Mouse (Mus musculus): ENCODE data around the gene Tspan18.

Tspan18 gene

DNA sequence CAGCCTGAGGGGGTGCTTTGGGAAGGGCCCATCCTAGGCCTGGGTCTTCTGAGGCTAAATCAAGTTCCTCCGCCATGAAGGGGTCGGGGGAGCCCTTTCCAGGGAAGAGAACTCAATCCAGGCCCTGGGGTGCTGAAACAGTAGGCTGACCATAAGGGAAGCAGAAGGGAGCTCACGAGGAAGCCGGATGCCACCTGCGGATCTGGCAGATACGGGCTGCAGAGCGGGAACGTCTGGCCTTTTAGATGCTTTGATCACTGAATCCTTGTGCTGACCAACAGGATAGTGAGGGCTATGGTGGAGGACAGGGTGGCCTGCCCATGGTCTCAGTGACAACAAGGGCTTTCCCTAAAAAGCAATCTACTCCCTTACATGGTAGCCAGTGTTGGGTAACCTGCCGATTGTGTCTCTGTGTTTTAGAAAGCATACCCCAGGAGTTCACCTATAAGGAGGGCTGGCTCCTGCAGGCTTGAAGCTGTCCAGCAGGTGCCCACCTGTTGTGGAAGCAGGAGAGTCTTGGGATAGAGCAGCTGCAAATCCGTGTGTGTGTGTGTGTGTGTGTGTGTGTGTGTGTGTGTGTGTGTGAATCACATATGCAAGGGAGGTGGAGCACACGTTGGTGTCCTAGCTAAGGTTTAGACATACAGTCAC is 90.7 kb downstream of the Tspan18 start:
- Histone ChIP-seq H3K27me3 (ENCODE audit: insufficient read depth, low read length) (peaks cover 17% of the 10 kb centered on the region), H3K36me3 (ENCODE audit: insufficient read depth, low read length) (no peaks in the 10 kb centered on the region), H3K4me1 (replicated peaks; ENCODE audit: low read depth, low read length) (no peaks in the 10 kb centered on the region), H3K4me3 (replicated peaks; ENCODE audit: low read length) (no peak overlapping the region), H3K9me3 (ENCODE audit: low read length) (no peaks in the 10 kb centered on the region)
- TF ChIP-seq NANOG (IDR thresholded peaks at IDR 0.05; ENCODE audit: borderline replicate concordance, low read length): no peak
- TF ChIP-seq POU5F1 (IDR thresholded peaks at IDR 0.05; ENCODE audit: borderline replicate concordance, low read length): no peak
- no peak for TF ChIP-seq CTCF (conservative IDR thresholded peaks at IDR 0.05; ENCODE audit: low read length)

GRCm38 (mm10) chr2:93242166-93242565 is 92.1 kb downstream of the Tspan18 start:
- TF ChIP-seq NANOG (IDR thresholded peaks at IDR 0.05; ENCODE audit: borderline replicate concordance, low read length) (no peak), POU5F1 (IDR thresholded peaks at IDR 0.05; ENCODE audit: borderline replicate concordance, low read length) (no peak), CTCF (conservative IDR thresholded peaks at IDR 0.05; ENCODE audit: low read length) (no peak)
- H3K27me3 ChIP-seq (ENCODE audit: insufficient read depth, low read length): peaks cover 27% of the 10 kb centered on the region
- no peaks in the 10 kb centered on the region for H3K9me3 ChIP-seq (ENCODE audit: low read length)

GRCm38 (mm10) chr2:93238864-93239263 is 95.4 kb downstream of the Tspan18 start:
- Histone ChIP-seq H3K9me3 (ENCODE audit: low read length) (peaks cover 10% of the 10 kb centered on the region), H3K4me3 (replicated peaks; ENCODE audit: low read length) (no peak overlapping the region), H3K36me3 (ENCODE audit: insufficient read depth, low read length) (no peaks in the 10 kb centered on the region), H3K4me1 (replicated peaks; ENCODE audit: low read depth, low read length) (no peaks in the 10 kb centered on the region), H3K27me3 (ENCODE audit: insufficient read depth, low read length) (peaks cover 31% of the 10 kb centered on the region)
- TF ChIP-seq NANOG (IDR thresholded peaks at IDR 0.05; ENCODE audit: borderline replicate concordance, low read length) (no peak), POU5F1 (IDR thresholded peaks at IDR 0.05; ENCODE audit: borderline replicate concordance, low read length) (no peak), CTCF (conservative IDR thresholded peaks at IDR 0.05; ENCODE audit: low read length) (no peak)

More at GRCm38 (mm10) chr2:93242166-93242565, 92.1 kb downstream of the Tspan18 start:
- H3K36me3 ChIP-seq (ENCODE audit: insufficient read depth, low read length): no peaks in the 10 kb centered on the region
- H3K4me1 ChIP-seq (replicated peaks; ENCODE audit: low read depth, low read length): no peaks in the 10 kb centered on the region
- no peak overlapping the region for H3K4me3 ChIP-seq (replicated peaks; ENCODE audit: low read length)

- Histone ChIP-seq H3K4me1 (replicated peaks; ENCODE audit: low read depth, low read length) (no peaks in the 10 kb centered on the region), H3K27me3 (ENCODE audit: insufficient read depth, low read length) (peaks cover 41% of the 10 kb centered on the region), H3K4me3 (replicated peaks; ENCODE audit: low read length) (no peak overlapping the region), H3K9me3 (ENCODE audit: low read length) (peaks cover 10% of the 10 kb centered on the region), H3K36me3 (ENCODE audit: insufficient read depth, low read length) (no peaks in the 10 kb centered on the region)
- no peak for TF ChIP-seq POU5F1 (IDR thresholded peaks at IDR 0.05; ENCODE audit: borderline replicate concordance, low read length)
- no peak for TF ChIP-seq NANOG (IDR thresholded peaks at IDR 0.05; ENCODE audit: borderline replicate concordance, low read length)
- TF ChIP-seq CTCF (conservative IDR thresholded peaks at IDR 0.05; ENCODE audit: low read length): no peak
These were observed 97.2 kb downstream of the Tspan18 start for GRCm38 (mm10) chr2:93237055-93237454.

DNA sequence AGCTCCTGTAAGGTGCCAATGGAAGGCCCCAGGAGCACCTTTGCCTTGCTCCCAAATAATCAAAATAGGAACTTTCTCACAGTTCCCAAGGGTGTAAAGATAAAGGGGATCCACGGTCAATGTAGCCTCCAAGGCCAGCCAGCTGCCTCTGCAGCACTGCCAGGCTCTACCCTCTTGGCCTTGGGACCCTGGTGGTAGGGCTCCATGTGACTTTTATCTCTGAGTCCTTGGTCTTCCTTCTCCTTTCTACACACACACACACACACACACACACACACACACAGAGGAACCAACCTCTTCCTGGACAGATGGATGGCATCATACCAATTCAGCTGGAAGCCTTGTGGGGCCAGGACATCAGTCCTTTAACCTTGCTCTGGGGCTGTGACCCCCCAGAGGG is 102.2 kb downstream of the Tspan18 start:
- Histone ChIP-seq H3K27me3 (ENCODE audit: insufficient read depth, low read length) (peaks cover 47% of the 10 kb centered on the region), H3K9me3 (ENCODE audit: low read length) (peaks cover 10% of the 10 kb centered on the region), H3K4me3 (replicated peaks; ENCODE audit: low read length) (no peak overlapping the region), H3K36me3 (ENCODE audit: insufficient read depth, low read length) (no peaks in the 10 kb centered on the region), H3K4me1 (replicated peaks; ENCODE audit: low read depth, low read length) (peaks cover 6% of the 10 kb centered on the region; the same call in 1 of the 2 replicates)
- TF ChIP-seq CTCF (conservative IDR thresholded peaks at IDR 0.05; ENCODE audit: low read length): no peak
- TF ChIP-seq POU5F1 (IDR thresholded peaks at IDR 0.05; ENCODE audit: borderline replicate concordance, low read length): no peak
- TF ChIP-seq NANOG (IDR thresholded peaks at IDR 0.05; ENCODE audit: borderline replicate concordance, low read length): no peak

GRCm38 (mm10) chr2:93228480-93228824 is 105.9 kb downstream of the Tspan18 start:
- peaks cover 9% of the 10 kb centered on the region; the same call in 1 of the 2 replicates for H3K4me1 ChIP-seq (replicated peaks; ENCODE audit: low read depth, low read length)
- H3K36me3 ChIP-seq (ENCODE audit: insufficient read depth, low read length): no peaks in the 10 kb centered on the region
- no peak for TF ChIP-seq CTCF (conservative IDR thresholded peaks at IDR 0.05; ENCODE audit: low read length)
- TF ChIP-seq NANOG (IDR thresholded peaks at IDR 0.05; ENCODE audit: borderline replicate concordance, low read length): no peak
- TF ChIP-seq POU5F1 (IDR thresholded peaks at IDR 0.05; ENCODE audit: borderline replicate concordance, low read length): no peak
- H3K27me3 ChIP-seq (ENCODE audit: insufficient read depth, low read length): peaks cover 49% of the 10 kb centered on the region
- H3K4me3 ChIP-seq (replicated peaks; ENCODE audit: low read length): no peak overlapping the region
- no peaks in the 10 kb centered on the region for H3K9me3 ChIP-seq (ENCODE audit: low read length)

DNA sequence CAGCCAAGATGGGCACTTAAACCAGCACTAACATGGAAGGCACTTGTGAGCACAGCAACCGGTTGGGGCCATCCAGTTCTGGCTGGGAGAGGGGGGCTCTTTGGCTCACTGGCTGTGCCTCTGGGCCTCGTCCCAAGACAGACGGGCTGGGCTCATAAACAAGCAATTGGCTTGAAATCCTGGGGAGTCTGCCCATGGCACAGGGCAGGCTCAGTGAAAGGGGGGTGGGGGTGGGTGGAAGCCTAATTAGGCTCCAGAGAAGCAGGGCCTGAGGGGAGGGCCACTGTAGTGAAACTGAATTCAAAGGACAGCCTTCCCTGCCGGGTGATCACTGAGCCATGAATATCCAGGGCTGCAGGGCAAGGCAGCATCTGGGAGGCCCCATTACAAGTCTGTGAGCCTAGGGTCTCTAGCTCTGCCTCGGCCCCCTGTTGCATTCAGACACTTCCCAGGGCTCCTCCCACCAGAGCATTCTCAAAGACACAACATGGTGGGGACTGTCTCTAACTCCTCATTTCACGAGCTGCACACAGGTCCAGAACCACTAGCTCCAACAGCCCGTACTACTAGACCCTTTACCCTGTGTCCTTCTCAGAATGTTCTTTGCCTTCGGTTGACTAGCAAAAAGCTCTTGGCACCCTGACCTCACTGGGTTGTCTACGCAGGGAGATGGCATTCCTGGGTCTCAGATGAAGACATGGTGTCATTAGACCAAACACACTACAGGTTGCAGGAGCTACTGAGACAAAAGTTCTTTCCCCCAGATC is 106.4 kb downstream of the Tspan18 start:
- Histone ChIP-seq H3K27me3 (ENCODE audit: insufficient read depth, low read length) (peaks cover 43% of the 10 kb centered on the region), H3K4me1 (replicated peaks; ENCODE audit: low read depth, low read length) (peaks cover 9% of the 10 kb centered on the region; the same call in 1 of the 2 replicates), H3K4me3 (replicated peaks; ENCODE audit: low read length) (no peak overlapping the region), H3K9me3 (ENCODE audit: low read length) (no peaks in the 10 kb centered on the region), H3K36me3 (ENCODE audit: insufficient read depth, low read length) (no peaks in the 10 kb centered on the region)
- TF ChIP-seq NANOG (IDR thresholded peaks at IDR 0.05; ENCODE audit: borderline replicate concordance, low read length) (no peak), POU5F1 (IDR thresholded peaks at IDR 0.05; ENCODE audit: borderline replicate concordance, low read length) (no peak), CTCF (conservative IDR thresholded peaks at IDR 0.05; ENCODE audit: low read length) (no peak)
